ENCODE assay signal across 8 mouse cellular contexts in the genomic region with DNA sequence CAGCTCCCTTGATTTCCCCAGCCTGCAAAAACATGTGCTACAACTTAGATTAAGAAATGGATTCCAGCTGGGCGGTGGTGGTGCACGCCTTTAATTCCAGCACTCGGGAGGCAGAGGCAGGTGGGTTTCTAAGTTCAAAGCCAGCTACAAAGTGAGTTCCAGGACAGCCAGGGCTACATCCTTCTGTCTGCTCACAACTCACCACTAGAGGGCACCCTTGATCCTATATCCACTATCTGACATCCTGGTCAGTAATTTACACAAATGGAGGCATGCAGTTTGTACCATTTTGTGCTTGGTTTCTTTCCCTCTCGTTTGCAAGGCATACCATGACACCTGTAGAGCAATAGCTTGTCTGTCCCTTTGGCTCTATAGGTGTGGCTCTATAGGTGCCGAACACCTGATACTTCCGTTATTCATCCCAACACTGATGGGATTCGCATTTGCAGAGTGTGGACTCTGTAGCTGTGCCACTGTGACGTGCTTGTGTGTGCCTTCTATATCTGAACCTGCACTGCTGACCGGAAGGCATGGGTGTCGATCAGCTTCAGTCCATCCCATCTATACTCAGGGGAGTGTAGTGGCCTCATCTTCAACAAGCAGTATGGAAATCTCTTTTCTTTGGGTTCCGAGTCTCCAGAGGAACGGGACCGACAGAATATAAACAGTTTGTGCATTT.
DNase-seq lines count a peak whose midpoint lies in the region; ATAC-seq lines count a peak whose summit lies in the region.
"Had no signal": no experiment of that assay in that cellular context is flagged by ENCODE, and none has a peak within 500 bp of the region (broad histone marks: within the 10 kb centered on the region; RNA-seq: fewer than 3 reads in every experiment).

No protein-coding gene starts in this region.

- no peak overlapping the region for H3K4me2 ChIP-seq in forebrain, embryonic 11.5 days (ENCODE audit: low read depth, low read length, severe bottlenecking)
- H3K4me2 ChIP-seq in hindbrain, embryonic 14.5 days (replicated peaks), result no peak overlapping the region
- H3K4me2 ChIP-seq: limb, embryonic 12.5 days had no signal

- no peaks in the 10 kb centered on the region for H3K9me3 ChIP-seq in forebrain, embryonic 11.5 days (ENCODE audit: control insufficient read depth, low read length)
- H3K9me3 ChIP-seq in hindbrain, embryonic 14.5 days (ENCODE audit: control insufficient read depth, low read length), result no peaks in the 10 kb centered on the region
- H3K9me3 ChIP-seq: limb, embryonic 12.5 days had no signal

- no peak overlapping the region for H3K4me3 ChIP-seq in forebrain, embryonic 11.5 days (ENCODE audit: low read depth, low read length)
- no peak overlapping the region for H3K4me3 ChIP-seq in hindbrain, embryonic 14.5 days (replicated peaks; ENCODE audit: low read length)
- H3K4me3 ChIP-seq: limb, embryonic 12.5 days had no signal

- 70% methylated on average over 13 of the region's 13 CpGs for WGBS in forebrain, embryonic 11.5 days
- WGBS in hindbrain, embryonic 14.5 days, result 74% methylated on average over 13 of the region's 13 CpGs

- peak; percentile 46 for DNase-seq in Muller cell, postnatal 12 days (ENCODE audit: inconsistent ontology term)
- peak; percentile 62 for DNase-seq in c-Kit-negative CD71-positive TER-119-positive erythroid progenitor cells, embryonic 14.5 days (ENCODE audit: low read depth, low spot score)
- DNase-seq in forebrain, embryonic 11.5 days (ENCODE audit: low spot score), result peak; percentile 86
- DNase-seq in hindbrain, embryonic 14.5 days (ENCODE audit: low spot score), result peak; percentile 92
- DNase-seq in layer of hippocampus, postnatal 14 days (ENCODE audit: low spot score in 2 of 2), result peak; percentile 49 to 86
- DNase-seq in right cerebral cortex, postnatal 14 days, result peak; percentile 71

- H3K4me1 ChIP-seq in forebrain, embryonic 11.5 days (replicated peaks; ENCODE audit: control insufficient read depth, insufficient read depth, low read length), result peaks cover 12% of the 10 kb centered on the region
- H3K4me1 ChIP-seq in hindbrain, embryonic 14.5 days (replicated peaks; ENCODE audit: control insufficient read depth, insufficient read depth, low read length), result peaks cover 9% of the 10 kb centered on the region; the same call in 1 of the 2 replicates

- no peak overlapping the region for H3K27ac ChIP-seq in forebrain, embryonic 11.5 days (ENCODE audit: low read depth, low read length)
- no peak overlapping the region for H3K27ac ChIP-seq in hindbrain, embryonic 14.5 days
- H3K27ac ChIP-seq: limb, embryonic 12.5 days had no signal

- 0 out of 2 replicates have a peak, but pooled peaks have one; percentile 49 for ATAC-seq in forebrain, embryonic 11.5 days (replicated peaks; ENCODE audit: low FRiP score)
- peak; percentile 76; the same call in 1 of the 2 replicates for ATAC-seq in hindbrain, embryonic 14.5 days (ENCODE audit: low FRiP score)
- peak; percentile 82 for ATAC-seq in megakaryocyte progenitor cell, adult 5-6 weeks (replicated peaks; ENCODE audit: poor library complexity)

- H3K9ac ChIP-seq in forebrain, embryonic 11.5 days (ENCODE audit: low read length), result no peak overlapping the region
- no peak overlapping the region for H3K9ac ChIP-seq in hindbrain, embryonic 14.5 days
- H3K9ac ChIP-seq: limb, embryonic 12.5 days had no signal

- H3K36me3 ChIP-seq in forebrain, embryonic 11.5 days (ENCODE audit: control insufficient read depth, insufficient read depth, low read length), result no peaks in the 10 kb centered on the region
- no peaks in the 10 kb centered on the region for H3K36me3 ChIP-seq in hindbrain, embryonic 14.5 days (replicated peaks; ENCODE audit: control insufficient read depth, insufficient read depth)
- H3K36me3 ChIP-seq: limb, embryonic 12.5 days had no signal

- H3K27me3 ChIP-seq in forebrain, embryonic 11.5 days (ENCODE audit: control insufficient read depth, insufficient read depth, low read length), result no peaks in the 10 kb centered on the region
- no peaks in the 10 kb centered on the region for H3K27me3 ChIP-seq in hindbrain, embryonic 14.5 days (ENCODE audit: control insufficient read depth, insufficient read depth, low read length)
- H3K27me3 ChIP-seq: limb, embryonic 12.5 days had no signal
